Mouse (Mus musculus) CH12.LX (cell line): ENCODE measurements around the gene Rassf8.

Experiments
- CHD1 ChIP-seq: IDR thresholded peaks from 2 replicates; pipeline ENCODE4 v1.6.1; 2012; ENCODE audit warnings: low read depth, low read length, improper control_type of control experiment, inconsistent platforms
- CHD2 ChIP-seq: IDR thresholded peaks from 2 replicates; pipeline ENCODE4 v1.6.1; 2011; ENCODE audit warnings: low read length, improper control_type of control experiment
- CTCF ChIP-seq, 2 experiments: IDR thresholded peaks in 1 of 2; conservative IDR thresholded peaks in 1 of 2; 2 replicates each; pipeline ENCODE4 v1.5.1; 2011 to 2012; ENCODE audit warnings: low read depth in 2 of 2, low read length in 2 of 2, improper control_type of control experiment in 1 of 2, inconsistent platforms in 1 of 2, mild to moderate bottlenecking in 1 of 2, moderate library complexity in 1 of 2
- E2F4 ChIP-seq: IDR thresholded peaks from 2 replicates; pipeline ENCODE4 v1.6.1; 2011; ENCODE audit warnings: low read depth, low read length, improper control_type of control experiment; ENCODE audit not compliant: insufficient replicate concordance
- ELF1 ChIP-seq: IDR thresholded peaks from 2 replicates; pipeline ENCODE4 v1.6.1; 2014; ENCODE audit warnings: low read depth, mild to moderate bottlenecking, inconsistent platforms, low read length, improper control_type of control experiment
- EP300 ChIP-seq: IDR thresholded peaks from 2 replicates; pipeline ENCODE4 v1.6.1; 2011; ENCODE audit warnings: low read length, improper control_type of control experiment
- HCFC1 ChIP-seq: IDR thresholded peaks from 2 replicates; pipeline ENCODE4 v1.6.1; 2012; ENCODE audit warnings: low read depth, mild to moderate bottlenecking, inconsistent platforms, low read length, improper control_type of control experiment
- MAFK ChIP-seq: IDR thresholded peaks from 2 replicates; pipeline ENCODE4 v1.6.1; 2011; ENCODE audit warnings: low read length, improper control_type of control experiment; ENCODE audit not compliant: insufficient replicate concordance
- NELFE ChIP-seq: IDR thresholded peaks from 2 replicates; pipeline ENCODE4 v1.6.1; 2011; ENCODE audit warnings: low read depth, low read length, improper control_type of control experiment
- POLR2A ChIP-seq: IDR thresholded peaks from 2 replicates; pipeline ENCODE4 v1.6.1; 2011; ENCODE audit warnings: low read depth, mild to moderate bottlenecking, improper control_type of control experiment, low read length
- RAD21 ChIP-seq: IDR thresholded peaks from 2 replicates; pipeline ENCODE4 v1.6.1; 2011; ENCODE audit warnings: low read depth, mild to moderate bottlenecking, low read length, improper control_type of control experiment, moderate library complexity
- SMC3 ChIP-seq: IDR thresholded peaks from 2 replicates; pipeline ENCODE4 v1.6.1; 2011; ENCODE audit warnings: low read depth, low read length, improper control_type of control experiment
- USF1 ChIP-seq: IDR thresholded peaks from 2 replicates; pipeline ENCODE4 v1.6.1; 2014; ENCODE audit warnings: low read depth, mild to moderate bottlenecking, inconsistent platforms, low read length, improper control_type of control experiment
- ZC3H11A ChIP-seq: IDR thresholded peaks from 2 replicates; pipeline ENCODE4 v1.6.1; 2012; ENCODE audit warnings: low read depth, mild to moderate bottlenecking, inconsistent platforms, low read length, improper control_type of control experiment

DNA sequence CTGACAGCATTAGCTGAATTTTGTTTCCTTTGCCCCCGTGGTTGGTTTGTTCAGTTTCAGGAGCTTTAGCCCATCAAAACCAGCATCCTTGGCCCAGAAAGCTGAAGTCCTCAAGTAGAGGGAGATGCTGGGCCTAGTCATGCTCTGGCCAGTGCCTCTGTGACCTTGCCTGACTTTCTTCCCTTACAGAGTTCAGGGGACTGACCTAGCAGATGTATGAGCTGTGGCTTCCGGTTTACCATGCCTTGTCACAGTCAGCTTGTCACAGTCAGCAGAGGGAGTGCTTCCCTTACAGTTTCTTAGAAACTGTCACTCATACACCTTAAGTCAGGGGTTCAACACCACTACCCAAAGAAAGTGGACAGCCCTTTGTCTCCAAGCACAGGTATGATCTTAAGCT, 113.8 kb downstream of the Rassf8 start:
- no peak for TF ChIP-seq USF1
- peak; percentile 69; the same call in 1 of the 2 replicates for TF ChIP-seq POLR2A
- TF ChIP-seq CTCF (conservative IDR thresholded peaks at IDR 0.05 in 1 of 2, IDR thresholded peaks at IDR 0.05 in 1 of 2; ENCODE audit: low read depth in 2 of 2, low read length in 2 of 2) = peak in 1 of 2 experiments; percentile 82; a peak in 2 of 4 replicates
- no peak for TF ChIP-seq CHD1
- TF ChIP-seq RAD21 = peak; percentile 90
- TF ChIP-seq HCFC1 = peak; percentile 55; the same call in 1 of the 2 replicates
- peak; percentile 42; the same call in 1 of the 2 replicates for TF ChIP-seq NELFE
- TF ChIP-seq E2F4 = no peak
- TF ChIP-seq ZC3H11A = peak; percentile 39
- peak; percentile 85 for TF ChIP-seq ELF1
- no peak; the same call in 1 of the 2 replicates for TF ChIP-seq EP300
- peak; percentile 92 for TF ChIP-seq SMC3
- TF ChIP-seq CHD2 = no peak
- TF ChIP-seq MAFK = peak; percentile 44; the same call in 1 of the 2 replicates
